Mouse (Mus musculus) megakaryocyte progenitor cell, adult 5-6 weeks (primary cell): Measurements from ENCODE around the gene Pkib. TPM values are rescaled to one million over a fixed set of nuclear protein-coding genes. Genes with fewer than 3 reads are reported as not detected.

Experiments
- total RNA-seq, 2 experiments: library from RNA; stranded (forward) in 1 of 2; stranded (reverse) in 1 of 2; fragments of 157-497, 149-512 nt in 1 of 2; fragments of 200-1000 nt in 1 of 2; gene quantifications; 2 replicates each; pipeline versions ENCODE4 v1.2.3 to v1.2.4; 2015 to 2017

The Pkib gene
- total RNA-seq, 2 experiments from 2014 or later = 12.7 to 22.1 TPM

Other genes starting within 250 kb of the Pkib start
- 14.6 and 19.4 TPM in 2 replicates for gene Hsf2, start 145.6 kb upstream of the Pkib start, total RNA-seq (2015)
- gene Hsf2, start 145.6 kb upstream of the Pkib start, total RNA-seq (2017) = 17.1 and 18.4 TPM in 2 replicates
- 75.7 and 80.8 TPM in 2 replicates for gene Serinc1, start 99.5 kb upstream of the Pkib start, total RNA-seq (2015)
- gene Serinc1, start 99.5 kb upstream of the Pkib start, total RNA-seq (2017) = 55.1 and 71.1 TPM in 2 replicates
- not detected in 2 replicates for gene Fabp7, start 152.9 kb downstream of the Pkib start, total RNA-seq (2015)
- gene Fabp7, start 152.9 kb downstream of the Pkib start, total RNA-seq (2017) = not detected in 2 replicates
- 100 and 106 TPM in 2 replicates for gene Smpdl3a, start 162.4 kb downstream of the Pkib start, total RNA-seq (2015)
- gene Smpdl3a, start 162.4 kb downstream of the Pkib start, total RNA-seq (2017) = 42.8 and 48.9 TPM in 2 replicates